Mouse (Mus musculus): ENCODE results near the gene Ppp1cc.

GRCm38 (mm10) chr5:122168344-122169069, 10.4 kb downstream of the Ppp1cc start:
- no peak for TF ChIP-seq CTCF (IDR thresholded peaks at IDR 0.05; ENCODE audit: extremely low read depth, insufficient read length, insufficient replicate concordance, low read depth, low read length)
- TF ChIP-seq POLR2A (IDR thresholded peaks at IDR 0.05; ENCODE audit: low read depth, low read length): no peak

All from small intestine, adult 2 months (tissue).